Mouse (Mus musculus) limb, embryonic 14.5 days (tissue): ENCODE results near the gene Cmtm8. TPM values are rescaled to one million over a fixed set of nuclear protein-coding genes. Genes with fewer than 3 reads are reported as not detected.

Experiments used
- ATAC-seq: fragments of 200-750 bp; cut with Nextera tagmentation; 2 replicates; pipeline ENCODE4 v1.8.0; 2017; ENCODE audit warnings: low read depth, moderate number of reproducible peaks, moderate TSS enrichment; ENCODE audit not compliant: low FRiP score
- DNase-seq: peaks from one replicate; pipeline ENCODE4 v3.0.0-alpha.2; 2015; ENCODE audit warnings: low spot score
- H3K27ac ChIP-seq: fragments of 300-500 bp; sonication (generic); replicated peaks from 2 replicates; pipeline ENCODE4 v1.5.1; 2014; ENCODE audit warnings: low read depth, mild to moderate bottlenecking, low read length, moderate library complexity, mixed read lengths
- H3K27me3 ChIP-seq: fragments of 300-500 bp; sonication (generic); 2 replicates; pipeline ENCODE4 v1.6.1; 2014; ENCODE audit warnings: low read length, mixed read lengths; ENCODE audit not compliant: control insufficient read depth, insufficient read depth
- H3K36me3 ChIP-seq: fragments of 300-500 bp; sonication (generic); 2 replicates; pipeline ENCODE4 v1.6.1; 2014; ENCODE audit warnings: mild to moderate bottlenecking, low read length, moderate library complexity, mixed read lengths; ENCODE audit not compliant: control insufficient read depth, insufficient read depth
- H3K4me1 ChIP-seq: fragments of 300-500 bp; sonication (generic); 2 replicates; pipeline ENCODE4 v1.6.1; 2014; ENCODE audit warnings: antibody characterized with exemption, low read length, mixed read lengths; ENCODE audit not compliant: control insufficient read depth, insufficient read depth
- H3K4me2 ChIP-seq: fragments of 300-500 bp; sonication (generic); replicated peaks from 2 replicates; pipeline ENCODE4 v1.6.1; 2014; ENCODE audit warnings: low read depth, mild to moderate bottlenecking, low read length, moderate library complexity; ENCODE audit not compliant: severe bottlenecking
- H3K4me3 ChIP-seq: fragments of 300-500 bp; sonication (generic); replicated peaks from 2 replicates; pipeline ENCODE4 v1.5.1; 2014; ENCODE audit warnings: low read length
- H3K9ac ChIP-seq: fragments of 300-500 bp; sonication (generic); 2 replicates; pipeline ENCODE4 v1.6.1; 2014; ENCODE audit warnings: mild to moderate bottlenecking, low read depth, low read length, moderate library complexity; ENCODE audit not compliant: severe bottlenecking
- H3K9me3 ChIP-seq: fragments of 300-500 bp; sonication (generic); 2 replicates; pipeline ENCODE4 v1.6.1; 2016; ENCODE audit warnings: low read length; ENCODE audit not compliant: control insufficient read depth
- POLR2A ChIP-seq: fragments of 200-500 bp; IDR thresholded peaks from 2 replicates; pipeline ENCODE4 v1.8.0; 2012; ENCODE audit warnings: inconsistent platforms, mild to moderate bottlenecking, moderate library complexity, borderline replicate concordance; ENCODE audit not compliant: insufficient read depth, insufficient read length; ENCODE audit errors: extremely low read depth
- WGBS: fragments of 180-500 bp; shearing (Covaris S2); extraction: QIAGEN DNeasy Blood & Tissue Kit; methylation state at CpG from one replicate; pipeline ENCODE4 v1.1.7; 2014; 5-methylcytosine and 5-hydroxymethylcytosine counted together
- polyA plus RNA-seq, 2 experiments: library from polyadenylated mRNA; depleted of rRNA in 1 of 2; stranded (reverse) in 1 of 2; unstranded in 1 of 2; fragments of >200 nt; fragmentation: Nextera tagmentation in 1 of 2; extraction: Ambion mirVana in 1 of 2; gene quantifications; 2 replicates each; pipeline versions ENCODE4 v1.2.1 to v1.2.3; 2012 to 2014

The Cmtm8 gene
- polyA plus RNA-seq, 2 experiments: 14.2 to 20.5 TPM

DNA sequence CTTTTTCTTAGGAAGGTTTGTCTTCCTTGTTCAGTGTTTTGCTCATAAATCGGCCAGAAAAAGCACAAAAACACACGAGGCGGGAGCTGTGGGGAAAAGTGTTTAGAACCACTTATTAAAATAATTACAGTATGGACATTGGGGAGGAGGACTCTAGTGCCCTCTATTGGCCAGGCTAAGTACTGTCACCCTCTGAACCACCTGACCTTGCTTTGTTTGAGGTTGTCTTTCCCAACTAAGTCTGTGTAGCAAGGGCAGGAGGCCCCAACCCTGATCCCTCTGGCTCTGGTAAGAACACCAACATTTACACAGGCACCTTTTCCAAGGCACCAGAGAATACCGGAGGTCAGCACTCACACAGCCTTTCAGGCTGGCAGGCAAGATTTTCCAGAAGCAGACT lies 28.6 kb downstream of the Cmtm8 start:
- ATAC-seq (no peak), DNase-seq (peak; percentile 17)
- TF ChIP-seq POLR2A: no peak
- no peaks in the 10 kb centered on the region for H3K9me3 ChIP-seq
- H3K4me1 ChIP-seq: no peaks in the 10 kb centered on the region
- no peaks in the 10 kb centered on the region for H3K36me3 ChIP-seq
- 41% methylated on average over 4 of the region's 4 CpGs for WGBS
- no peaks in the 10 kb centered on the region for H3K27me3 ChIP-seq
- H3K4me2 ChIP-seq: no peak overlapping the region
- H3K9ac ChIP-seq: no peak overlapping the region
- H3K4me3 ChIP-seq: no peak overlapping the region
- H3K27ac ChIP-seq: no peak overlapping the region

- DNase-seq (no peak), ATAC-seq (no peak)
- H3K9me3 ChIP-seq: no peaks in the 10 kb centered on the region
- H3K4me1 ChIP-seq: no peaks in the 10 kb centered on the region
- WGBS: 79% methylated on average over 4 of the region's 4 CpGs
- H3K4me2 ChIP-seq: no peak overlapping the region
- H3K4me3 ChIP-seq: no peak overlapping the region
- H3K36me3 ChIP-seq: no peaks in the 10 kb centered on the region
- no peak overlapping the region for H3K9ac ChIP-seq
- no peak for TF ChIP-seq POLR2A
- no peak overlapping the region for H3K27ac ChIP-seq
- H3K27me3 ChIP-seq: no peaks in the 10 kb centered on the region
These were observed 32.0 kb downstream of the Cmtm8 start for GRCm38 (mm10) chr9:114812001-114812400.

GRCm38 (mm10) chr9:114810837-114811236 lies 33.1 kb downstream of the Cmtm8 start:
- 87% methylated on average over 11 of the region's 11 CpGs for WGBS
- Histone ChIP-seq H3K4me2 (no peak overlapping the region), H3K9ac (no peak overlapping the region)

DNA sequence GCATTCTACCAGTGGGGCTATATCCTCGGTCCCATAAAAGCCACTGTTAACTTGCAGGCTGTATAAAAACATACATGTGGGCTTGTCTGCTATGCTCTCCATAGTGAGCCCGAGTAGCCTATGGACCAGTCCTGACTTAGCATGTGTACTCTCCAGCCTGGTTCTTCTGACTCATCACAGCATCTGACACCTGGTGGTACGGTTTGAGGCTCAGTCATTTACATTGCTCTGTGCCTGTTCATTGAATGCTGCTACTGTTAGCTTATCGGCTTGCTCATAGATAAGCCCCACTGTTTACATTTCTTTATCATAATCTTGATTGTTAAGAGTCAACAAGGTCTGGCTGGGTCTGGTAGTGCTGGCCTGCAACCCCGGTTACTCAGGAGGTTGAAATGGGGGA lies 35.3 kb downstream of the Cmtm8 start:
- Histone ChIP-seq H3K27ac (no peak overlapping the region), H3K27me3 (no peaks in the 10 kb centered on the region), H3K9me3 (no peaks in the 10 kb centered on the region), H3K4me2 (no peak overlapping the region), H3K9ac (no peak overlapping the region), H3K4me3 (no peak overlapping the region), H3K36me3 (no peaks in the 10 kb centered on the region), H3K4me1 (peaks cover 7% of the 10 kb centered on the region)
- no peak for TF ChIP-seq POLR2A
- WGBS: 70% methylated on average over 5 of the region's 5 CpGs
- DNase-seq (no peak), ATAC-seq (no peak; the same call in 1 of the 2 replicates)

More at GRCm38 (mm10) chr9:114810837-114811236, 33.1 kb downstream of the Cmtm8 start:
- no peak overlapping the region for H3K4me3 ChIP-seq
- no peak for ATAC-seq
- H3K9me3 ChIP-seq: no peaks in the 10 kb centered on the region
- no peak for DNase-seq
- no peak overlapping the region for H3K27ac ChIP-seq
- no peaks in the 10 kb centered on the region for H3K27me3 ChIP-seq
- no peaks in the 10 kb centered on the region for H3K36me3 ChIP-seq
- no peaks in the 10 kb centered on the region for H3K4me1 ChIP-seq
- TF ChIP-seq POLR2A: no peak

- Histone ChIP-seq H3K27ac (no peak overlapping the region), H3K4me1 (peaks cover 7% of the 10 kb centered on the region), H3K9me3 (no peaks in the 10 kb centered on the region), H3K36me3 (no peaks in the 10 kb centered on the region), H3K9ac (no peak overlapping the region), H3K4me2 (no peak overlapping the region), H3K27me3 (no peaks in the 10 kb centered on the region), H3K4me3 (no peak overlapping the region)
- no peak for ATAC-seq
- TF ChIP-seq POLR2A: no peak
- no peak for DNase-seq
- 62% methylated on average over 8 of the region's 8 CpGs for WGBS
These were observed 36.7 kb downstream of the Cmtm8 start for GRCm38 (mm10) chr9:114807261-114807660.
